Mouse (Mus musculus) neural tube, embryonic 15.5 days (tissue): ENCODE measurements at regions not wholly inside any gene's neighbourhood (a gene's known extent, or its start where the extent isn't known, plus 50 kb on each side); places are given as distances from the start of the nearest gene placed in this dataset.

Experiments used
- ATAC-seq: fragments of 200-750 bp; cut with Nextera tagmentation; 2 replicates; pipeline ENCODE4 v1.8.0; 2017; ENCODE audit warnings: mild to moderate bottlenecking, moderate TSS enrichment, moderate library complexity; ENCODE audit not compliant: low FRiP score
- H3K27ac ChIP-seq: fragments of 300-500 bp; sonication (generic); replicated peaks from 2 replicates; pipeline ENCODE4 v1.5.1; 2015; ENCODE audit warnings: mild to moderate bottlenecking, inconsistent platforms
- H3K27me3 ChIP-seq: fragments of 300-500 bp; sonication (generic); replicated peaks from 2 replicates; pipeline ENCODE4 v1.6.1; 2015; ENCODE audit warnings: inconsistent platforms
- H3K36me3 ChIP-seq: fragments of 300-500 bp; sonication (generic); 2 replicates; pipeline ENCODE4 v1.6.1; 2015; ENCODE audit warnings: inconsistent platforms
- H3K4me1 ChIP-seq: fragments of 300-500 bp; sonication (generic); 2 replicates; pipeline ENCODE4 v1.6.1; 2015; ENCODE audit warnings: inconsistent platforms
- H3K4me2 ChIP-seq: fragments of 300-500 bp; sonication (generic); 2 replicates; pipeline ENCODE4 v1.6.1; 2015; ENCODE audit warnings: inconsistent platforms, mild to moderate bottlenecking, moderate library complexity
- H3K4me3 ChIP-seq: fragments of 300-500 bp; sonication (generic); replicated peaks from 2 replicates; pipeline ENCODE4 v1.5.1; 2015; ENCODE audit warnings: mild to moderate bottlenecking, inconsistent platforms
- H3K9ac ChIP-seq: fragments of 300-500 bp; sonication (generic); replicated peaks from 2 replicates; pipeline ENCODE4 v1.6.1; 2015; ENCODE audit warnings: mild to moderate bottlenecking, inconsistent platforms
- H3K9me3 ChIP-seq: fragments of 300-500 bp; sonication (generic); replicated peaks from 2 replicates; pipeline ENCODE4 v1.6.1; 2016; ENCODE audit warnings: inconsistent platforms
- WGBS: fragments of 180-500 bp; shearing (Covaris S2); methylation state at CpG from one replicate; pipeline ENCODE4 v1.1.7; 2015; ENCODE audit warnings: mixed read lengths; 5-methylcytosine and 5-hydroxymethylcytosine counted together

GRCm38 (mm10) chr15:54114096-54114512 lies 229.4 kb downstream of the Gm7489 start:
- no peak overlapping the region for H3K27ac ChIP-seq
- WGBS, result 85% methylated on average over 5 of the region's 5 CpGs
- H3K27me3 ChIP-seq, result no peaks in the 10 kb centered on the region
- H3K9me3 ChIP-seq, result no peaks in the 10 kb centered on the region
- no peak overlapping the region for H3K9ac ChIP-seq
- no peaks in the 10 kb centered on the region for H3K36me3 ChIP-seq
- no peak overlapping the region for H3K4me3 ChIP-seq
- ATAC-seq, result no peak
- no peaks in the 10 kb centered on the region for H3K4me1 ChIP-seq
- H3K4me2 ChIP-seq, result no peak overlapping the region

- no peaks in the 10 kb centered on the region for H3K36me3 ChIP-seq
- H3K27me3 ChIP-seq, result no peaks in the 10 kb centered on the region
- no peak overlapping the region for H3K4me2 ChIP-seq
- no peak overlapping the region for H3K4me3 ChIP-seq
- no peak overlapping the region for H3K9ac ChIP-seq
- WGBS, result 87% methylated on average over 5 of the region's 5 CpGs
- no peaks in the 10 kb centered on the region for H3K4me1 ChIP-seq
- no peak overlapping the region for H3K27ac ChIP-seq
- no peaks in the 10 kb centered on the region for H3K9me3 ChIP-seq
- no peak for ATAC-seq
These were observed 233.3 kb downstream of the Gm7489 start for GRCm38 (mm10) chr15:54117967-54118538.

GRCm38 (mm10) chr15:54120456-54120855 lies 235.8 kb downstream of the Gm7489 start:
- Histone ChIP-seq H3K9me3 (no peaks in the 10 kb centered on the region), H3K4me1 (no peaks in the 10 kb centered on the region), H3K4me3 (no peak overlapping the region), H3K9ac (no peak overlapping the region), H3K36me3 (no peaks in the 10 kb centered on the region), H3K27me3 (no peaks in the 10 kb centered on the region), H3K27ac (no peak overlapping the region), H3K4me2 (no peak overlapping the region)
- ATAC-seq, result no peak
- WGBS, result 88% methylated on average over 3 of the region's 3 CpGs

GRCm38 (mm10) chr15:54164350-54164749 lies 279.6 kb downstream of the Gm7489 start:
- Histone ChIP-seq H3K9me3 (no peaks in the 10 kb centered on the region), H3K27ac (no peak overlapping the region), H3K36me3 (no peaks in the 10 kb centered on the region), H3K27me3 (no peaks in the 10 kb centered on the region), H3K4me3 (no peak overlapping the region), H3K4me2 (no peak overlapping the region), H3K4me1 (no peaks in the 10 kb centered on the region), H3K9ac (no peak overlapping the region)
- WGBS, result 81% methylated on average over 1 of the region's 1 CpGs
- no peak for ATAC-seq

- ATAC-seq, result no peak
- Histone ChIP-seq H3K9me3 (no peaks in the 10 kb centered on the region), H3K4me2 (no peak overlapping the region), H3K4me3 (no peak overlapping the region), H3K27me3 (no peaks in the 10 kb centered on the region), H3K9ac (no peak overlapping the region), H3K27ac (no peak overlapping the region), H3K4me1 (no peaks in the 10 kb centered on the region), H3K36me3 (no peaks in the 10 kb centered on the region)
- 86% methylated on average over 3 of the region's 3 CpGs for WGBS
These were observed 283.2 kb downstream of the Gm7489 start for GRCm38 (mm10) chr15:54167842-54168361.

- H3K4me2 ChIP-seq, result no peak overlapping the region
- H3K9ac ChIP-seq, result no peak overlapping the region
- no peaks in the 10 kb centered on the region for H3K9me3 ChIP-seq
- no peak overlapping the region for H3K4me3 ChIP-seq
- no peaks in the 10 kb centered on the region for H3K36me3 ChIP-seq
- 87% methylated on average over 2 of the region's 2 CpGs for WGBS
- ATAC-seq, result no peak
- no peaks in the 10 kb centered on the region for H3K27me3 ChIP-seq
- H3K27ac ChIP-seq, result no peak overlapping the region
- H3K4me1 ChIP-seq, result no peaks in the 10 kb centered on the region
These were observed 292.5 kb downstream of the Gm7489 start for GRCm38 (mm10) chr15:54177221-54177620.

GRCm38 (mm10) chr15:54177791-54178190 lies 293.1 kb downstream of the Gm7489 start:
- H3K9me3 ChIP-seq, result no peaks in the 10 kb centered on the region

More at GRCm38 (mm10) chr15:54177791-54178190, 293.1 kb downstream of the Gm7489 start:
- Histone ChIP-seq H3K27ac (no peak overlapping the region), H3K36me3 (no peaks in the 10 kb centered on the region), H3K4me3 (no peak overlapping the region), H3K4me2 (no peak overlapping the region), H3K27me3 (no peaks in the 10 kb centered on the region), H3K4me1 (no peaks in the 10 kb centered on the region), H3K9ac (no peak overlapping the region)
- ATAC-seq, result no peak
- 97% methylated on average over 3 of the region's 3 CpGs for WGBS
